Mouse (Mus musculus) induced T-regulatory cell, adult 2 months (primary cell): ENCODE results near the gene Ebf3.
A peak's percentile ranks its signal among the peaks of the same experiment; 100 is the strongest.

Experiments
- DNase-seq: peaks from one replicate; pipeline ENCODE4 v3.0.0-alpha.2; 2012; ENCODE audit warnings: low read depth

Ebf3 gene

GRCm38 (mm10) chr7:137206770-137207285 lies 107.4 kb downstream of the Ebf3 start:
- no peak for DNase-seq

GRCm38 (mm10) chr7:137199533-137199932 lies 114.7 kb downstream of the Ebf3 start:
- DNase-seq: no peak

GRCm38 (mm10) chr7:137198921-137199320 lies 115.3 kb downstream of the Ebf3 start:
- no peak for DNase-seq

GRCm38 (mm10) chr7:137197118-137198030 lies 116.9 kb downstream of the Ebf3 start:
- DNase-seq: no peak

GRCm38 (mm10) chr7:137196536-137196935 lies 117.7 kb downstream of the Ebf3 start:
- no peak for DNase-seq

- no peak for DNase-seq
Measured at GRCm38 (mm10) chr7:137192776-137193278, 121.4 kb downstream of the Ebf3 start.

GRCm38 (mm10) chr7:137191889-137192288 lies 122.4 kb downstream of the Ebf3 start:
- no peak for DNase-seq

- no peak for DNase-seq
Measured at GRCm38 (mm10) chr7:137172278-137172677, 142.0 kb downstream of the Ebf3 start.

GRCm38 (mm10) chr7:137159086-137159485 lies 155.2 kb downstream of the Ebf3 start:
- DNase-seq: no peak

- DNase-seq: peak; percentile 7
Measured at GRCm38 (mm10) chr7:137154623-137155022, 159.6 kb downstream of the Ebf3 start.

GRCm38 (mm10) chr7:137151854-137152253 lies 162.4 kb downstream of the Ebf3 start:
- DNase-seq: no peak

- no peak for DNase-seq
Measured at GRCm38 (mm10) chr7:137147101-137147500, 167.1 kb downstream of the Ebf3 start.
